Mouse (Mus musculus) left cerebral cortex, postnatal 4 days (tissue): Measurements from ENCODE around the gene Wfdc17. TPM values are rescaled to one million over a fixed set of nuclear protein-coding genes. Genes with fewer than 3 reads are reported as not detected.
A peak's percentile ranks its signal among the peaks of the same experiment; 100 is the strongest.

Experiments
- DNase-seq: peaks from one replicate; pipeline ENCODE4 v3.0.0-alpha.2; 2022
- intact Hi-C: fragments of 180-260 bp; cut with DNase I; formaldehyde crosslinking; loops from one replicate; pipeline ENCODE4 v1.15.1; 2025
- total RNA-seq, 2 experiments: library from RNA; stranded (reverse); gene quantifications; 2 replicates each; pipeline ENCODE4 v1.2.3; 2021

The Wfdc17 gene
- total RNA-seq, 2 experiments from 2014 or later, result not detected

- intact Hi-C loops, result loop anchor here (1.0 kb wide), 1 partner anchor 183 kb away; no protein-coding TSS in a partner anchor
- DNase-seq, result peak; percentile 74
These were observed 35.5 kb downstream of the Wfdc17 start for GRCm38 (mm10) chr11:83739241-83739640.

GRCm38 (mm10) chr11:83740443-83740991 is 36.7 kb downstream of the Wfdc17 start:
- intact Hi-C loops, result no loop called here
- DNase-seq, result no peak

- DNase-seq, result no peak
- intact Hi-C loops, result no loop called here
These were observed 38.0 kb downstream of the Wfdc17 start for GRCm38 (mm10) chr11:83741841-83742240.

GRCm38 (mm10) chr11:83742731-83743355 is 39.1 kb downstream of the Wfdc17 start:
- no peak for DNase-seq
- intact Hi-C loops, result no loop called here

- intact Hi-C loops, result no loop called here
- no peak for DNase-seq
These were observed 39.7 kb downstream of the Wfdc17 start for GRCm38 (mm10) chr11:83743525-83743924.

- intact Hi-C loops, result no loop called here
These were observed 42.4 kb downstream of the Wfdc17 start for GRCm38 (mm10) chr11:83746152-83746551.

GRCm38 (mm10) chr11:83746681-83747080 is 42.9 kb downstream of the Wfdc17 start, which contains the start of gene Wfdc21:
Gene Wfdc21, plus strand, starts transcription at chr11:83746940.
- intact Hi-C loops, result no loop called here
- no peak for DNase-seq

More at GRCm38 (mm10) chr11:83746152-83746551, 42.4 kb downstream of the Wfdc17 start:
- DNase-seq, result no peak

GRCm38 (mm10) chr11:83747376-83748265 is 43.8 kb downstream of the Wfdc17 start:
- intact Hi-C loops, result no loop called here
- DNase-seq, result no peak

- DNase-seq, result peak; percentile 94
- intact Hi-C loops, result no loop called here
These were observed 49.9 kb downstream of the Wfdc17 start, which contains the start of gene Heatr6 for GRCm38 (mm10) chr11:83753581-83754181. Gene Heatr6, plus strand, starts transcription at chr11:83753696.

- intact Hi-C loops, result no loop called here
- no peak for DNase-seq
These were observed 50.4 kb downstream of the Wfdc17 start for GRCm38 (mm10) chr11:83754227-83754626.

Other genes with a start within 250 kb of the Wfdc17 start
- gene Mmp28, start 240.9 kb upstream of the Wfdc17 start, total RNA-seq, result 1 to 10 TPM; 4.3 to 5.1 TPM
- gene Taf15, start 230.9 kb upstream of the Wfdc17 start, total RNA-seq, result 10 to 100 TPM; 88.1 to 90.1 TPM
- not detected for gene Heatr9, start 181.8 kb upstream of the Wfdc17 start, total RNA-seq
- not detected for gene Ccl5, start 173.5 kb upstream of the Wfdc17 start, total RNA-seq
- 1 to 10 TPM; 1.3 to 2.0 TPM for gene Ccl9, start 125.4 kb upstream of the Wfdc17 start, total RNA-seq
- gene Ccl6, start 110.9 kb upstream of the Wfdc17 start, total RNA-seq, result 1 to 10 TPM; 1.4 to 1.6 TPM
- not detected for gene Rpl9-ps1, start 58.4 kb upstream of the Wfdc17 start, total RNA-seq
- under 1 TPM in 1 of 2 experiments, not detected in 1; 0.64 TPM for gene Ccl3, start 54.6 kb upstream of the Wfdc17 start, total RNA-seq
- not detected for gene Ccl4, start 41.4 kb upstream of the Wfdc17 start, total RNA-seq
- not detected for gene Wfdc18, start 5.0 kb downstream of the Wfdc17 start, total RNA-seq
- gene Wfdc21, start 42.9 kb downstream of the Wfdc17 start, total RNA-seq, result not detected
- 10 to 100 TPM; 27.3 to 28.3 TPM for gene Heatr6, start 49.7 kb downstream of the Wfdc17 start, total RNA-seq
- gene Hnf1b, start 146.1 kb downstream of the Wfdc17 start, total RNA-seq, result not detected
- gene Ddx52, start 238.1 kb downstream of the Wfdc17 start, total RNA-seq, result 10 to 100 TPM; 13.3 to 15.2 TPM